Mouse (Mus musculus): ENCODE results near the gene Mrps35. TPM values are rescaled to one million over a fixed set of nuclear protein-coding genes. Genes with fewer than 3 reads are reported as not detected.

Gene Mrps35
- polyA plus RNA-seq, 1 experiment from 2014 or later: 109 TPM

DNA sequence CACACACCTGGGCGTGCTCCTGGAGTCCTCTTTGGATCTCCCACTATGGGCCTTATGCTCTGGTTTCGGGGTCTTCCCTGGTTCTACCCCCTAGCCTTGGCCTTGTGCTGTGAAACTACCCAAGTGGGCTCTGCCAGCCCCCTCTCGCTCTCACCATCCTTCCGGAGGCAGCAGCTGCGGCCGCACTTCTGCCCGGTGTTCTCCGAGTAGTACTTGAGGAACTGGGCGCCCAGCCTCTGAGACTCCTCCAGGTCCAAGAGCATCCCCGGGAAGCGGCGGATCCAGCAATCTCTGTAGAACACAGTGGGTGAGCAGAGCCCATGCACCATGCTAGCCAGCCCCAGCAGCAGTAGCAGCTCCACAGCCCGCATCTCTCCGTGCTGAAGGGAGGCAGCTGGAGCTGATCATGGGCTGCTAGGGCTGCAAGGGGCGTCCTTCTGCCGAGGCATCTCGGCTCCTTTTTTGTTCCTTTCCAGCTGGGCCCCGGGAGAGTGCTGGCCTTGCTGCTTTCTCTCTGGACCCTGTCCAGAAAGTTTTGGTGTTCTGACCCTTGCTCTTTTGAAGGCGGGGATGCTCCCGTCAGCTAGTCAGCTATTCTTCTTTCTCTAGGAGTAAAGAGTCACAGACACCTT is 44.1 kb downstream of the Mrps35 start, which contains the start of gene Mansc4:
Mansc4 (minus strand) TSS at position 439 of the 632 bp plus-strand sequence.
- DNase-seq (ENCODE audit: low read depth, low spot score) (no peak), ATAC-seq (no peak)
- ChIA-PET CTCF (interaction anchor here (0.8 kb wide), 1 partner anchor 154 kb away, joined by 3 read pairs; no protein-coding TSS in a partner anchor), POLR2A (interaction anchor here (0.6 kb wide), 1 partner anchor 1747 kb away, joined by 3 read pairs; no protein-coding TSS in a partner anchor)
- H3K27me3 ChIP-seq: no peaks in the 10 kb centered on the region
- in situ Hi-C loops (cut with MboI; ENCODE audit: low pct_unique_long_range_greater_than_20kb): no loop called here
- no peak for TF ChIP-seq CTCF (IDR thresholded peaks at IDR 0.05)

DNA sequence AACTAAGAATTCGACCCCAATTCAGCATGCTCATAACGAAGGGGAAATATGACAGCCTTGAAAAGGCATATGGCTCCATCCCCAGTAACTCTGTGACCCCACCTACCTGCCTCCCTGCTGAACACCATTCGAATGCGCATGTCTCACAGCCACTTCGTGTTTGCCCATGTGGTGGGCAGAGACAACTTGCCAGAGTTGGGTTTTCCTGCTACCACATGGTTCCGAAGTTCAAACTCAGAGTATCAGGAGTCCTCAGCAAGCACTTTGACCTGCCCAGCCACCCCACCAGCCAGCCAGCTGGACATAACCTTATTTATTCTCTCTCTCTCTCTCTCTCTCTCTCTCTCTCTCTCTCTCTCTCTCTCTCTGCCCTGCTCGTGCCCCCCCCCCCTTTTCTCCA is 45.2 kb downstream of the Mrps35 start:
- no peak for TF ChIP-seq CTCF (IDR thresholded peaks at IDR 0.05)
- no peak for ATAC-seq
- ChIA-PET POLR2A (interaction anchor here (0.6 kb wide), 1 partner anchor 14 kb away, joined by 3 read pairs; no protein-coding TSS in a partner anchor), CTCF (no interaction called here)
- in situ Hi-C loops (cut with MboI; ENCODE audit: low pct_unique_long_range_greater_than_20kb): no loop called here
- DNase-seq (ENCODE audit: low read depth, low spot score): no peak
- H3K27me3 ChIP-seq: no peaks in the 10 kb centered on the region

DNA sequence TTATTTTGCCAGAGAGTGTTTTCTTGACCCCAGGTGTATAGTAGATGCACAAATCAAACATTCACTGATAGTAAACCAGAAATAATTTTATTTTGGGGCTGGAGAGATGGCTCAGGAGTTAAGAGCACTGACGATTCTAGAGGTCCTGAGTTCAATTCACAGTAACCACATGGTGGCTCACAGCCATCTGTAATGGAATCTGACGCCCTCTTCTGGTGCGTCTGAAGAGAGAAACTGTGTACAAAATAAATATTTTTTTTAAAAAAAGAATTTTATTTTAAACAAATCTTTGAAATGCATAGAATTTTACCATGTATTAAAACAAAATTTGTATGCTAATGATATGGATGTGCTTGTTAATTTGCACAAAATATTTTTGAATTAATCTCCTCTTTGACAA is 46.0 kb downstream of the Mrps35 start:
- ATAC-seq (no peak), DNase-seq (ENCODE audit: low read depth, low spot score) (no peak)
- H3K27me3 ChIP-seq: no peaks in the 10 kb centered on the region
- POLR2A ChIA-PET: no interaction called here
- no peak for TF ChIP-seq CTCF (IDR thresholded peaks at IDR 0.05)
- in situ Hi-C loops (cut with MboI; ENCODE audit: low pct_unique_long_range_greater_than_20kb): no loop called here
- CTCF ChIA-PET: no interaction called here

DNA sequence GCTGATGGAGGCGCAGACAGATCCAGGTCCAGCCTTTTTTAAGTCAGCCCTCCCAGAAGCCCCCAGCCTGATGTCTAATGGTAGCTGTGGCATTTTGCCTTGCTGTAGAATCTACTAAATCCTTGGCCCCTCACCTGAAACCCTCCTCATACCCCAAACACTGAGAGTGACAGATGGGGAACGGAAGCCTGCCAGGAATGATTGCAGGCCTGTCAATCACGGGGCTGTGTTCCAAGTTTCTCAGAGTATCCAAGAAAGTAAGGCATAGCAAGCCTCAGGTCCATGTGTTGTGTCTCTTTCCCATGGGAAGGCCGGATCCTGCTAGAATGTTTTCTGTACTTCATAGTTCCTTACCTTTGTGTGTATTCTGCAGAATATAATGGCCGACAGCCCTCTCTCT is 47.6 kb downstream of the Mrps35 start:
- in situ Hi-C loops (cut with MboI; ENCODE audit: low pct_unique_long_range_greater_than_20kb): loop anchor here (10.0 kb wide), 1 partner anchor 385 kb away; the partner anchor contains the start of gene Ccdc91
- no peak for DNase-seq (ENCODE audit: low read depth, low spot score)
- TF ChIP-seq CTCF (IDR thresholded peaks at IDR 0.05): no peak
- ChIA-PET CTCF (no interaction called here), POLR2A (interaction anchor here (1.1 to 1.4 kb wide), 2 partner anchors 10 to 122 kb away, joined by 3 read pairs; no protein-coding TSS in a partner anchor)
- no peaks in the 10 kb centered on the region for H3K27me3 ChIP-seq
- no peak for ATAC-seq

DNA sequence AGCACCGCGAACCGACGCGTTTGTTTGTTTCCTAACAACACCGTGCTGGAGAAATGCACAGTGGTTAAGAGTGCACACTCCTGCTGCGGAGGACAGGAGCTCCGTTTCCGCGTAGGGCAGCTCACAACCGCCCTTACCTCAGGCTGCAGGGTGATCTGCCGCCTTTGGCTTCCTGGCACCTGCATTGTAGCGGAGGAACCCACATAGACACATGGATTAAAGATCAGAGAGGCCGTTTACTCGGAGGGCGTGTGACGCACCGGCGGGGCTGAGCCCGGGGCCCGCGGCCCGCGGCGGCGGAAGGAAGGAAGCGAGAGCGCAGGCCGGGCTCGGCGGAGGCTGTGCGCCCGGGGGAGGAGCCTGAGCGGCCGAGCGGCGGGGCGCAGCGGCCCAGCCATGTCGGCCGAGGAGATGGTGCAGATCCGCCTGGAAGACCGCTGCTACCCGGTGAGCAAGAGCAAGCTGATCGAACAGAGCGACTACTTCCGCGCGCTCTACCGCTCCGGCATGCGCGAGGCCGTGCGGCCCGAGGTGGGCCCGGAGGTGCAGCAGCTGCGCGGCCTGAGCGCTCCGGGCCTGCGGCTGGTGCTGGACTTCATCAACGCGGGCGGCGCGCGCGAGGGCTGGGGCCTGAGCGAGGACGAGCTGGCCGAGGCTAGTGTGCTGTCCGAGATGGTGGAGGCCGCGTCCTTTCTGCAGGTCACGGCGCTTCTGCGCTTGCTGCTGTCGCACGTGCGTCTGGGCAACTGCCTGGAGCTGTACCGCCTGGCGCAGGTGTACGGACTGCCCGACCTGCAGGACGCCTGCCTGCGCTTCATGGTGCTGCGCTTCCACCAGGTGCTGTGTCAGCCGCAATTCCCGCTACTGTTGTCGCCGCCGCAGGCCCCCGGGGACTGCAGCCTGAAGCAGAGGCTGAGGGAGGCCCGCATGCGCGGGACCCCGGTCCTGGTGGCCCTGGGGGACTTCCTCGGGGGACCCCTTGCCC is 48.9 kb downstream of the Mrps35 start, which contains the start of gene Klhl42:
Klhl42 (plus strand) TSS at position 244 of the 985 bp plus-strand sequence.
- POLR2A ChIA-PET: interaction anchor here (0.6 to 1.4 kb wide), 4 partner anchors 8 to 125 kb away, joined by 3 to 5 read pairs (median 4); no protein-coding TSS in a partner anchor
- TF ChIP-seq CTCF (IDR thresholded peaks at IDR 0.05): no peak
- ATAC-seq: peak; percentile 89
- H3K27me3 ChIP-seq: no peaks in the 10 kb centered on the region
- CTCF ChIA-PET: no interaction called here
- in situ Hi-C loops (cut with MboI; ENCODE audit: low pct_unique_long_range_greater_than_20kb): loop anchor here (10.0 kb wide), 1 partner anchor 383 kb away; the partner anchor contains the start of gene Ccdc91
- peak; percentile 20 for DNase-seq (ENCODE audit: low read depth, low spot score)

DNA sequence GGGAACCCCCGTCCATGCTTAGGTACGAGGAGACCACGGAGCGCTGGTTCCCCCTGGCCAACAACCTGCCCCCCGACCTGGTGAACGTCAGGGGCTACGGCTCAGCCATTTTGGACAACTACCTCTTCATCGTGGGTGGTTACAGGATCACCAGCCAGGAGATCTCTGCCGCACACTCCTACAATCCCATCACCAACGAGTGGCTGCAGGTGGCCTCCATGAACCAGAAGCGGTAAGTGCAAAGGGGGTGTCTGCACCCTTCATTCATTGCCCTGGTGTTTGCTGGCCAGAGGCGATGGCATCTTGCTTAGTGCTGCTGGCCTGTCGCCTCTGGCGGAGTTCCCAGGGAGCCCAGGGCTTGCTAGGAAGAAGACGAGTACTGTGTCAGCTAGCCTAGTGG is 49.6 kb downstream of the Mrps35 start:
- in situ Hi-C loops (cut with MboI; ENCODE audit: low pct_unique_long_range_greater_than_20kb): loop anchor here (10.0 kb wide), 1 partner anchor 383 kb away; the partner anchor contains the start of gene Ccdc91
- DNase-seq (ENCODE audit: low read depth, low spot score) (peak; percentile 7), ATAC-seq (peak; percentile 26)

GRCm38 (mm10) chr6:147094771-147095170 is 52.2 kb downstream of the Mrps35 start:
- no peaks in the 10 kb centered on the region for H3K27me3 ChIP-seq
- DNase-seq (ENCODE audit: low read depth, low spot score): no peak
- POLR2A ChIA-PET: no interaction called here
- TF ChIP-seq CTCF (IDR thresholded peaks at IDR 0.05): no peak
- CTCF ChIA-PET: interaction anchor here (1.3 to 1.6 kb wide), 2 partner anchors 16 to 146 kb away, joined by 4 to 6 read pairs; no protein-coding TSS in a partner anchor
- in situ Hi-C loops (cut with MboI; ENCODE audit: low pct_unique_long_range_greater_than_20kb): loop anchor here (10.0 kb wide), 1 partner anchor 380 kb away; the partner anchor contains the start of gene Ccdc91
- ATAC-seq: no peak

More for the DNA sequence above, 49.6 kb downstream of the Mrps35 start:
- ChIA-PET CTCF (no interaction called here), POLR2A (interaction anchor here (0.6 to 0.7 kb wide), 2 partner anchors 12 to 107 kb away, joined by 4 to 5 read pairs; no protein-coding TSS in a partner anchor)
- TF ChIP-seq CTCF (IDR thresholded peaks at IDR 0.05): no peak
- no peaks in the 10 kb centered on the region for H3K27me3 ChIP-seq

- POLR2A ChIA-PET: no interaction called here
- no peak for TF ChIP-seq CTCF (IDR thresholded peaks at IDR 0.05)
- DNase-seq (ENCODE audit: low read depth, low spot score) (no peak), ATAC-seq (no peak)
- CTCF ChIA-PET: no interaction called here
- no peaks in the 10 kb centered on the region for H3K27me3 ChIP-seq
- in situ Hi-C loops (cut with MboI; ENCODE audit: low pct_unique_long_range_greater_than_20kb): loop anchor here (10.0 kb wide), 1 partner anchor 379 kb away; the partner anchor contains the start of gene Ccdc91
Measured at GRCm38 (mm10) chr6:147096109-147096508, 53.5 kb downstream of the Mrps35 start.

DNA sequence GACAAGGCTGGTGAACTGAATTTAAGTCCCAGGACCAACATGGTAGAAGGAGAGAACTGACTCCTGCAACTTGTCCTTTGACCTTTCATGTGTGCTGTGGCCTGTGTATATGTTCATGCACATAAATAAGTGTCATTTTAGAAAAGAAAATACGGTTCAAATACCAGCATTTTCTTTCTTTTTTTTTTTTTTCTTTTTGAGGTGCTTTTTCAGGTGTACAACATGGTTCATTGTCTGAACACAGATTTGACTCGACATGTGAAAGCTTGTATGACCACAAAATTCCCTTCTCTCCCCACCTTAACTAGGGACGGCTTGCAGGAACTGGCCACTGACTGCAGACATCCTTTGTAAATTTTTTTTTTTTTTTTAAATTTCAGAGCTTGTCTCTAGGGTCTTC is 54.4 kb downstream of the Mrps35 start:
- ChIA-PET CTCF (interaction anchor here (1.2 kb wide), 1 partner anchor 132 kb away, joined by 3 read pairs; no protein-coding TSS in a partner anchor), POLR2A (interaction anchor here (0.6 kb wide), 1 partner anchor 27 kb away, joined by 5 read pairs; no protein-coding TSS in a partner anchor)
- ATAC-seq (no peak), DNase-seq (ENCODE audit: low read depth, low spot score) (no peak)
- H3K27me3 ChIP-seq: no peaks in the 10 kb centered on the region
- in situ Hi-C loops (cut with MboI; ENCODE audit: low pct_unique_long_range_greater_than_20kb): loop anchor here (10.0 kb wide), 1 partner anchor 378 kb away; the partner anchor contains the start of gene Ccdc91
- TF ChIP-seq CTCF (IDR thresholded peaks at IDR 0.05): no peak

Data from Patski (cell line).